Mouse (Mus musculus) kidney, adult 11 months (tissue): ENCODE data around the gene Hirip3.

ENCODE experiments used
- DNase-seq: peaks from one replicate; pipeline ENCODE4 v3.0.0; 2022

Hirip3 gene

DNA sequence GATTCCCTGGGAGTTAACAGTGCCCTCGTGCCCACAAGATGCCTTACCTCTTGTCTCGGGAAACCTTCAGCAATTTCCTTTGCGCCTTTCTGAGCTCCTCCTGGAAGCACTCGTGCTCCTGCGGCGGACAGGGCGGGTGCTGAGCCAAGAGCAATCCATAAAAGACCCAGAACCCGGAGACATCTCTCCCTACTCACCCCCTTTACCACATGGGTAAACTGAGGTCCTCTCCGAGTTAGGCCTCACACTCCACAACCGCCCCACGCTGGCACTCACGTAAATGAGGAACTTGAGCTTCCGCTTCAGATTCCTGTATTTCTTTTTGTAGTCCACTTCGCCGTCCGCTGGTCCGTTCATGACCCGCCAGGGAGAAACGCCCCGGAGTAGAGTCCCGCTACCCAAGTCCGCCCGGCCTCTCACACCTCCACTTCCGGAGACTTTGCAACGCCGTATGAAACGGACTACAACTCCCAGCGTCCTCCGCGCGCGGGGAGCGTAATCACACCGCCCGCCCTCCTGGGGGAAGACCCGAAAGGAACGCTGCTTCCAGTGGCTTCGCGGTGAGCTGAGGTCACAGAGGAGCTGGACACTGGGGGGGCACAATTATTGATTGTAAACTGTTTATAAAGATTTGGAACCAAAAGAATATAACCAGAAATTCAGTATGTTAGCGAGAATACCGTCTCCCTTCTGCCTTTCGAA, at the start of gene Hirip3:
TSS of gene Hirip3 (plus strand) at position 544 of the 702 bp plus-strand sequence.
- peak; percentile 94 for DNase-seq

DNA sequence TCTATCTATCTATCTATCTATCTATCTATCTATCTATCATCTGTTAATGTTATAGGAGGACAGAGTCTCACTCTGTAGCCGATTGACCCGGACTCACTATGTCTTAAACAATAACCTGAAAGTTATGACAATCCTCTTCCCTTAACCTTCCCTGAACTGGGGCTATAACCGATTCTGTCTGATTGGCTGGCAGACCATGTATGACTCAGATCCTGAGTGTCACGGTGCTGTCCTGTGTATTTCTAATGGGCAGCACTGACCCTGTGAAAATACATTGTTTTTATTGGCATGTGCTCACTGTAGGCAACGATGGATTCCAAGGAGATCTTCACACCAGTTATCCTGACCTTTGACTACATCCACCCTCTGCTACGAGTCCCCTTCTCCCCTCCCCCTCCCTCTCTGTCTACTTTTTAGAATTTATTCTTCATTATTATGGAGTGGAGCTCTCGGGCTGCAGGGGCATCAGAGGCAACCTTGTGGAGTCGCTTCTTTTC, 46.0 kb upstream of the Hirip3 start:
- no peak for DNase-seq

DNA sequence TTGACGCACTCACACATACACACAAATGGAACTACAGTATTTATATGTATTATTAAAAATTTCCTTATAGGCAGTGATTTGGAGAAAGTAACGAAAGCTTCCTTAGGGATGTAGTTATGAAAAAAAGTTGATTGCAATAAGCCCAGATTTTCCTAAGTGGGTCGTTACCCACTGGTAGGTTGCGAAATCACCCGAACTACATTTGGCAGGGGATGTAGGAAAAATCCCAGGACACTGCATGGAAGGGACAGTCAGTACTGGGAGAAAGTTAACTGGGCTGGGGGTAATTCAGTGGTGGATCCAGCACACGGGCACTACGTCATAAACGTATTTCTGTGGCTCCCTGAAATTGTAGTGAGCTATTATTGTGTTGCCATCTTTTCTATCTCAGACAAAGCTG, 45.3 kb upstream of the Hirip3 start:
- no peak for DNase-seq

DNA sequence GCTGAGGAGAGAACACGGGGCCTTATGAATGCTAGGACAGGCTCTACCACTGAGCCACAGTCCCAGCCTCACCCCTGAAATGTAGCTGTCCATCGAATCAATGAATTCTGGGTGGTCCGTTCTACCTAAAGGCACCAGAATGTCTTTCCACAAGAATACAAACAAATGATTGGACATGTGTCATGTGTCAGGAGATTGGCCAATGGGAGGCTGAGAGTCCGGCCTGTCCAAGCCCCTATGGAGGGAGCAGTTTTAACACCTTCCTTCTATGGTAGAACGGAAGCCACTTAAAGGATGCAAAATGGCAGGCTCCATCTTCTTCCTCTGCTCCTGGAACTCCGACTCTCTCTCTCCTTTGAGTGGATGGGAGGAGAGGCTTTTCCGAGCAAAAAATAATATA, 44.2 kb upstream of the Hirip3 start:
- DNase-seq, result no peak

DNA sequence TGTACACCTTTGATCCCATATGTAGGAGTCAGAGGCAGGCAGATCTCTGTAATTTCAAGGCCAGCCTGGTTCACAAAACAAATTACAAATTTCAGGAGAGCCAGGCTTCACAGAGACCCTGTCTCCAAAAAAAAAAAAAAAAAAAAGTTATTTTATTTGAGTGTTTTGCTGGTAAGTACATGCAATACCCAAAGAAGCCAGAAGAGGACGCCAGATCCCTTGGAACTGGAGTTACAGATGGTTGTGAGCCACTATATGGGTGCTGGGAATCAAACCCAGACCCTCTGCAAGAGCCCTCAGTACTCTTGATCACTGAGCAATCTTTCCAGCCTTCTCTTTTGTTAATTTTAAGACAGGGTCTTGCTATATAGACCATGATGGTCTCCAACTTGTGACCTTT, 43.0 kb upstream of the Hirip3 start:
- DNase-seq, result no peak

DNA sequence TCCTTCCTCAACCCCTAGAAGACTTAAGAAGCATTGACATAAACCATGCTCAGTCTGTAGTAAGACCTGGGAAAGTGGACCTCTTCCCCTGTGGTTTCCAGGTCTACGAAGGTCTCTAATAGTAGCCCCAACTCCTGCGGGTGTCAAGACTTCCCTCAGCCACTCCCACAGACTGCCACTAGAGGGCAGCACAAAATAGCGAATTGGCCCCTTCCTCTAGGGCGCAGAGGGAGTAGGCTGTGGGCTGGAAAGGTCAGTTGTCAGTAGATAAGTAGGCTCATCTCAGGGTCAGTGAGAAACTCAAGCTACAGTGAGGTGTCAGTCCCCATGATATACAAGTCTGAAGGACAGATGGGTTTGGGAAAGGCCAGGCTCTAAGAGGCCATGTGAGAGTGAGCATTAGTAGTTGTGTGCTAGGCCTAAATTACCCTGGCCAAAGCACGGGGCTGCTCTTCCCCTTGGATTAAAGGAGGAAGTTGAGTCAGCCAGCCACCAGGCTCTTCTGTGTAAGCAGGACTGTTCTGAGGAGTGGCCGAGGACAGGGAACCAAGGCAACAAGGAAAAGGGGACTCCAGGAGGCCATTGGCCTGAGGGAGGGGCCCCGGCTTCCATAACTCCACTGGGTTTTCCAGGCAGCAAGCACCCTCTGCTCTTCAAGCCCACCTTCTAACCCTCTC, 39.8 kb upstream of the Hirip3 start:
- DNase-seq, result peak; percentile 62

DNA sequence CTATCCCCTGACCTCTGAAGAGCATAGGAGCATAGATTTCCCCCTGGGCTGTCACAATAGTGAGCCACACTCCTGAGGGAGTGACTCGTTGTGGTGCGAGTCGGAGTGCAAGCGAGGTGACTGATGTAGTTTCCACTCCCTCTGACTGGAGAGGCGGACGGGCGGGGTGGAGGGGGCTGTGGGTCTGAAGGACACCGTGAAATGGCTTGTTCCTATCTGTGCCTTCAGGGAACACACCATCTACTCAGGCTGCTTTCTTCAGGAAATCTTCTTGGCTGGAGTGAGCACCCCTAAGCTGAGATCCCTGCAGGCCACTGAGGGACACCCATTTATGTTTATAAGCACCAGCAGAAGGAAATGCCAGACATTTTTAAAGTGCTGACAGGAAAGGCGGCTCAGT, 39.0 kb upstream of the Hirip3 start:
- no peak for DNase-seq

DNA sequence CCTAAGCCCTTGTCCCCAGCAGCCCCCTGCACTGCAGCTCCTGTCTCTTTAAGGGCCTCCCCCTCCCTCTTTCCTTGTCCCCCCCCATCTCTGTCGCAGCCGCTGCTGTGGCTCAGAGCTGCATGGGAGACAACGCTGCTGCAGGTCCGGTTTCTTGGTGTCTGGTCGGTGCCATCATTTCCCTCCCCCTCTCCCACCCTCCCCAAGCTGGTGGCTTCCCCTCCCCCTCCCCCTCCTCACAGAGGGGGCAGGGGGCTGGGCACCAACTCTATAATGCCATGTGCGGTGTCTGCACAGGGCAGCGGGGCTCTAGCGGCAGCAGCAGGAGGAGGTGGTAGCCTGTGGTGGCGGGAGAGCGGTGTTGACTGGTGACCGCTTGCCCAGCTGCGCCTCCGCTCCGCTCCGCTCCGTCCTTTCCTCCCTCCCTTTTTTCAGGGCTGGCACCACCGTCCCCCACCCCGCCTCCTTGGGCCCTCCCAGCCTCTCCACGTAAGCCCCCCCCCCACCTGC, 38.5 kb upstream of the Hirip3 start:
- no peak for DNase-seq

DNA sequence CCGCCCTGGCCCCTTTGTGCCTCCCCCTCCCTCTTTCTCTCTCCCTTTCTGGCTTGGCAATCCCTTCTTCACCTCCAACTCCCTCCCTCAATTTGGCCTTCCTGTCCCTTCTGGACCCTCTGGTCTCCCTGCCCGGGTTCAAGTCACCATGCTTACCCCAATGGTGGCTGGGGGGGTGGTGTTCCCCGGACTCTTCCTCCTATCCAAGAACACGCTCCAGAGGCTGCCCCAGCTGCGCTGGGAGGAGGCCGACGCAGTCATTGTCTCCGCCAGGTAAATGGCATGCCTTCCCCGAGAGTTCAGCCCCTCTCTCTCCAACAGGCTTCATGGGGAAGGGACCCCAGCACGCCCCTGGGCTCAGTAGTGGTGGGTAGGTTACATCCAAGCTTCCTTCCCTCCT, 37.8 kb upstream of the Hirip3 start:
- no peak for DNase-seq

DNA sequence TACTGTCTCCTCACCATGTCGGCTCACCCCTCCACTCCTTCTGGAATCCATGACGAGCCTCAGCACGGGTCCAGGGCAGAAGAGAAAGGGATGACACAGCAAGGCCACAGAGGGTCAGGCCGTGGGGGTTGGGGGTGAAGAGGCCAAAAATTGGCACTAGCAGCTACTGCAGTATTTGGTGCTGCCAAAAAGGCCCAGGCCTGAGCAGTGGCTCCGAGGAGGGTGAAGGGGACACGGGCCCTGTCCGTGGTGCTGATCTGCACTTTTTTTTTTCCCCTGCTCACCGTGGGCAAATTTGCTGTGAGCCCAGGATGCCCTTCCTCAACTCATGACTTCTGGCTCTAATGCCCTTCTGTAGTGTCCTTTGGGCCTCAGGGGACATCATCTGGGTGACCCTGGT, 36.4 kb upstream of the Hirip3 start:
- no peak for DNase-seq

DNA sequence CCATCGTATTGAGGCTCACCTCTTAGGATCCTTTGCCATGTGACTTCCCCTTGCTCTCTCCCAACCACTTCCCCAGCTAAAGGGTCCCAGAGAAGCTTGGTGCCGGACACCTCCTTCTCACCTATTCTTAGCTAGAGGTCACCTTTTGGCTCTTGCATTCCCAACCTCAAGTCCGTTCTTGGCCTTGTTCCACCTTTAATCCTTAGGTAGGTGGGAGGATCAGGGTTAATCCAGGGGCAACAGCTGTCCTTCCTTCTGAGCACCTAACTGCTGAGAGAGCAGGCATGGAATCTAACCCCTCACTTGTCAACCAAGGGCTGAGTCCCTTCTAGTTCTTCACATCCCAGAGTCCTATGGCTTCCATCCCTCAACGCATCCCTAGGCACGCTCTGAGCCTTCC, 35.8 kb upstream of the Hirip3 start:
- no peak for DNase-seq

DNA sequence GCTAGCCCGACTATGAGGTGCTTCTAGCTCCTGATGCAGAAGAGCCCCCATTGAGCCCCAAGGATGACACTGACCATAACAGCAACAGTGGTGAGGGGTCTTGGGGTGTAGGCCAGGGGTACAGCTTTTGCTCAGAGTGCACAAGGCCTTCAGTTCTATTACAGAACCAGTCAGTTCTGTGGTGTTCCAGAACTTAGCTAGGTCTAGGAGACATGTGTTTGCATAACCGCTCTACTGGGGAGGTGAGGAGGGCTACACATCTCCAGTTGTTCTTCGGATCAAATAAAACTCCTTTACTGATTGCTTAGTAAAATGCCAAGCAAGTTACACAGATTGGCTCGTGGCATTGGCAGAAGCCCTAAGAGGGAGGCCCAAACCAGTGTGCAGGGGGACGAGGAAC, 30.2 kb upstream of the Hirip3 start, which contains the start of gene 4930451I11Rik:
TSS of gene 4930451I11Rik (minus strand) at position 101 of the 400 bp plus-strand sequence.
- no peak for DNase-seq

DNA sequence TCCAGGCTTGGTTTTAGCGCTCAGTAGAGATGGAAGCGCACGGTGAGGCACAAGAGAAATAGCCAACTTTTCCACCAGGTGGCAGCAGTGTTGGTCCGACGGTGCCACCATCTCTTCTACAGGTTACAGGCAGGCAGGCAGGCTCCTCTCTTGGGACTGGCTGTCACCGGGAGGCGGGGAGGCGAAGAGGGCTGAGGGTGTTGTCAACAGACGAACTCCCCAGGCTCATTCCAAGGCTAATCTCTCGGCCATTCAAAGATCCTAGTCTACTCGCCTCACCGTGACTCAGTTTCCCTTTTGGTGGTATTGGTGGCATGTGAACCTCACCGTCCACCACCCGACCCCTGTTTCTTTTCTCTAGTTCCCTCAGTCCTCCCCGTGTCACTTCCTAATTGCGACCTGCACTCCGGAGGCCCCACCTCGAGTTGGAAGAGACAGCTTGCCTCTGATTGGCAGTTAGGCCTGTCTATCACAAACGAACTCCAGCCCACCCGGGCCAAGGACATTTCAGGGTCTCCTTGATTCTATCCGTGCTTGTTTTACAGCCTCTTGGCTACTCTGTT, 29.7 kb upstream of the Hirip3 start:
- DNase-seq, result peak; percentile 86

DNA sequence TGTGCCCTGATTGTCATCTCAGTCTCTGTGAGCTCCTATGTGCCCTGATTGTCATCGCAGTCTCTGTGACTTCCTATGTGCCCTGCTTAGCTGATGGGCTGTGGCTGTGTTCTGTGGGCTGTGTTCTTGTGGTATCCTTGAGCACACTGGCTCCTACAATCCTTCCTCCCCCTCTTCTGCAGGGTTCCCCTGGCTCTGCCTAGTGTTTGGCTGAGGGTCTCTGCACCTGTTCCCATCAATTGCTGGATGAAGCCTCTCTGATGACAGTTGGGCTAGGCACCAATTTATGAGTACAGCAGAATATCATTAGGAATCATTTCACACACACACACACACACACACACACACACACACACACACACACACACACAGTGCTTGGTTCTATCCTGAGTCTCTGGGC, 28.5 kb upstream of the Hirip3 start:
- no peak for DNase-seq

DNA sequence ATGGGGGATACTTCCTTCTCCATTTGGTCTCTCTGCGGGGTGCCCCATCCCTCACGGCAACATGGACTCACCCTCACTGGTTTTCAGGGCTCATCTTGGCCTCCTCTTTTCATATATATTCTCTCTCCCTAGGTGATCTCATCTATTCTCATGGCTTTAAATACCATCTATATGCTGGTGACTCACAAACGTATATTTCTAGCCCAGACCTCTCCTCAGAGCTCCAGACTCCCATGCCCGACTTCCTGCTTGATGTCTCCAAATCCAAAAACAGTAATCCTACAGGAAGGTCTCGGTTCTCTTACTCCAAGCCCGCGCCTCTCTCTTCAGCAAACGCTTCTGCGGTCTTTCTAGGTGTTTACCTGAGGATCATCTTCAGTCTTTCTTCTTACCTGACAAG, 18.5 kb upstream of the Hirip3 start:
- DNase-seq, result no peak

DNA sequence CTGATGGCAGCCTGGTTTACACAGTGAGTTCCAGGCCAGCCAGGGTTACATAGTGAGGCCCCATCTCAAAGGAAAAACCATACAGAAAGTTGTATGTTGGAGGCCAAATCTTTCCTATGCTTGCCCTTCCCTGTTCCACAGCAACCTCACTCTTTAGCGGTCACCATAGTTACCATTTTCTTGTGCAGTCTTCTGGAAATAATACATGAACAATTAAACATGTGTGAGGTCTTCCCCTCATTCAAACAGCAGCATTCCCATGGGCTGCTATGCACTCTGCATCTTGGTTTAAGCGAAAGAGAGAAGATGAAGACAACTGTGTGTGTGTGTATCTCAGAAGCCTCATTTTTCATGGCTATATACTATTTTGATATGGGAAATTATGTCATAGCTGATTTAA, 16.3 kb upstream of the Hirip3 start:
- no peak for DNase-seq

DNA sequence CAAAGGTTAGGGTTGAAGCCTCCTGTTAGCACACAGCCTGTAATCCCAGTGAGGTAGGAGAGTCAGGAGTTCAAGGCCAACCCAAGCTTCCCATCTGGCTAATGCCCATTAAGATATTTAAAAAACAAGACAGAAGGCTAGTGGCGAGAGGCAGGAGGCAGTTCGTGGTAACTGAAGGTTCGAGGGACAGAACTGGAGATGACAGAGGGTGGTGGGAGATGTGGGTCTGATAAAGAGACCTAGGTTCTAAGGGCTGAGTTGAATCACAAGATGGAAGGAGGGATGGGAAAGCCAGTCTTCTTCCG, 14.7 kb upstream of the Hirip3 start, which contains the start of gene Doc2a:
TSS of gene Doc2a (plus strand) at position 301 of the 305 bp plus-strand sequence.
- no peak for DNase-seq

DNA sequence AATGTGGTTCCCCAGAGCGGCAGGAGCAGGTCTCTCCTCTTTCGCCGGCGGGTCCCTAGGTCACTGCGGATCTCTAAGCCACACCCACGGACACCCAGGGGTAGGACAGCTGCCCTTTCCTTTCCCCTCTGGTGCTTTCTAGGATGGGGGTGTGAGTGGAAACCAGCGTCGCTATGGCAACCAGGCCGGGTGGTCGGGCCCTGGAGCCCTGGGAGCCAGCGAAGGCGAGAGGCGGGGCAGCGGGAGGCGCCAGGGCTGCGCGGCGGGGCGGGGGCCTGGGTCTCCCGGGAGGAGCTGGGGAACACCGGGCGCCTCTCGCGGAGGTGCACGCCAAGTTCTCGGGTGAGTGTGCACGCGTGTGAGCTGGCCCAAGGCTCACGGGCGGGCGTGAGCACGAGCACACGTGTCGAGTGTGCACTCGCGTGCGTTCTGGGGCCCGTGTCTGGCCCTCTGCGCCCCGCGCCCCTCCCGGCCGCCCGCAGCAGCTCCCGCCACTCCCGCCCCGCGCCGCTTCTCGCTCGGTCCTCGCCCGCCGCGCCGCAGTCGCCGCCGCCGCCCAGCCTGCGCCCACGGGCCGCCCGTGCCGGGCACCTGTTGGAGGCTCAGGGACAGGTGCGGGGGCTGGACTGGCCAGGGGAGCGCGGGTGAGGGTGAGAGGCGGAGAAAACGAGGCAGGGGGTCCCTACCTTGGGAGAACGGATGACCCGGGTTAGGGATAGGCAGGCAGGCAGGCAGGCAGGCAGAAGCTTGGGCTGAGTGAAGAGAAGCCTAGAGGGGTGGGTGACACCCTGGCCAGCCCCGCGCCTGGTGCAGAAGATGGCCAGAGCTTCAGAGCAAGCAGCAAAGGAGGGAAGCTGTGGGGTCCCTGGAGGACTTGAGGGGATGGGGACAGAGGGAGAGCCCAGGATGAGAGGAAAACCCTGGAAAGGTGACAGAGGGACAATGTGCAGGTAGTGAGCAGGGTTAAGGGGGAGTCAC, 14.1 kb upstream of the Hirip3 start:
- DNase-seq, result no peak

DNA sequence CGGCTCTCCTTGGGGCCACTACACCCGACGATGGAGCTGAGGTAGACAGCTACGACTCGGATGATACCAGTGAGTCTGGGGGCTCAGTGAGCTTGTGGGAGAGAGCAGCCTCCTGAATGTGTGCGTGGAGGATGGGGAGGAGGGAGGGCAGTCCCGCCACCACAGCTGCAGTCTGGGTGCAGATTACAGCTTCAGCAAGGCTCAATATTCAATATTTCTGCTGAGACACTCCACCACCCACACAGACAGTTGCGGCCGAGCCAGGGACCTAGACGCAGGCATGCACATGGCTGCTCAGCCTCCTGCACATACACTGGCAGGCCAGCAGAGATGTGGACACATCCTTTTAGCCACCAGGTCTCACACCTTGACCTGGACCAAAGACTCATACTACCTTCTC, 13.0 kb upstream of the Hirip3 start:
- no peak for DNase-seq

DNA sequence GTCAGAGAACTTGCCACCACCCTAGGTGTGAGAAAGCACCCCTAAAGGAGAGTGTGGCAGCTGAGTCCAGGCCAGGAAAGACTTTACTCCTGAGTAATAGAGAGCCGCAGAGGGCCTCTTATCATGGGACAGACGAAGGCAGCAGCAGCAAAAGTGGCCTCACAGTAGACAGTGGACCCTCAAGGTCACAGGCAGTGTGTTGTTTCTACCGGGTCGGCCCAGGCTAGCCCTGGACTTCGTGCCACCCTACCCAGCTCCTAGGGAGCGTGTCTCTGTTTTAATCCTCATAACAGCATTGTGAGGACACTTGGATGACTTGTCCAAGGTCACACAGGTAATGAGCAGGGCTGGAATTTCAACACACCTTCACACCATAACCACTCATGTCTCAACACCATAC, 11.6 kb upstream of the Hirip3 start:
- no peak for DNase-seq

DNA sequence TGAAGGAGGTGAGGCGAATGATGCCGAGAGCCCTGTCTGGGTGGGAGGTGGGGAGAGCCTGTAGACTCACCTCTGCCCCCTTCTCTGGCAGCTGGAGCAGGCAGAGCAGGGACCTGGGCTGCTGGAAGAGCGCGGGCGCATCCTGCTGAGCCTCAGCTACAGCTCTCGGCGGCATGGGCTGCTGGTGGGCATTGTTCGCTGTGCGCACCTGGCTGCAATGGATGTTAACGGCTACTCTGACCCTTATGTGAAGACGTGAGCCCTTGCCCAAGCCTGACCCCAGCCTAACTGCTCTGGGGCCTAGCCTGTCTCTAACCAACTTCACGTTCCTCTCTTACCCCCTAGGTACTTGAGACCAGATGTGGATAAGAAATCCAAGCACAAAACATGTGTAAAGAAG, 10.6 kb upstream of the Hirip3 start:
- no peak for DNase-seq

DNA sequence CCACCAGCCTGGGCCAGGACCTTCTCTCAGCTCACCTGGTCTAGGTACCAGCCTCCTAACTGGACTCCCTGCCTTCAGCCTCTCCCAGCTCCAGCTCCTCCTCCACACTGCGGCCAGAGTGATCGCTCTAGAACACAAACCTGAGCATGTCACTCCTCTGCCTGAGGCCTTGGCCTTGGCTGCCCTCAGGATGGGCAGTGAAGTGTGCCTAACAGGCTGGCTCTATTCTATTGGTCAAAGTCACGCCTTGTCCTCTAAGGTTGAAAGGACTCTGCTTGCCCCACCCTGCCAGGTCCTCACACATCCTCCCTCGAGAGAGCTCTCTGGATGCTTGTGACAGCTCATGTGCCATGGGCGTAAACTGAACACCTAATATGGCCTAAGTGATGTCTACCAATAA, 8.3 kb upstream of the Hirip3 start:
- DNase-seq, result peak; percentile 87

DNA sequence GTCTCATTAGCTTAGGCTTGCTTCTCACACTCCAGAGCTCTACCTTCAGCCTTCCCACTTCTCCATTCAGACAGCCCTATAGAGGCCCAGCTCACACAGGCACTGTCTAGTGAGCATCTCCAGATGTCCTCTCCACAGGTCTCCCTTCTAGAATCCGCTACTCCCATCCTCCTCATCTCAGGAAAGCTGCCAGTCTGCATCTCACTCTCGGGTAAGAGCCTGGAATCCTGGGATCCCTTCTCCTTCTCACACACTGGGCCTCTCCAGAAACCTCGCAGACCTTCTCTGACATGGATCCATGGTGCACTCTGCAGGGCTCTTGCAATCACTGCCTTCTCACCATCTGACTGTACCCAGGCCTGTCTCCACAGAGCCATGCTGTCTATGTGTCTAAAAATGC, 6.1 kb upstream of the Hirip3 start:
- no peak for DNase-seq
